Mouse (Mus musculus) CH12.LX (cell line): ENCODE measurements at regions not wholly inside any gene's neighbourhood (a gene's known extent, or its start where the extent isn't known, plus 50 kb on each side); places are given as distances from the start of the nearest gene placed in this dataset.

Experiments used
- CHD1 ChIP-seq: IDR thresholded peaks from 2 replicates; pipeline ENCODE4 v1.6.1; 2012; ENCODE audit warnings: low read depth, low read length, improper control_type of control experiment, inconsistent platforms
- CTCF ChIP-seq, 2 experiments: IDR thresholded peaks in 1 of 2; conservative IDR thresholded peaks in 1 of 2; 2 replicates each; pipeline ENCODE4 v1.5.1; 2011 to 2012; ENCODE audit warnings: low read depth in 2 of 2, low read length in 2 of 2, improper control_type of control experiment in 1 of 2, inconsistent platforms in 1 of 2, mild to moderate bottlenecking in 1 of 2, moderate library complexity in 1 of 2
- ETS1 ChIP-seq: conservative IDR thresholded peaks from 2 replicates; pipeline ENCODE4 v1.6.1; 2012; ENCODE audit warnings: low read depth, mild to moderate bottlenecking, inconsistent platforms, low read length, improper control_type of control experiment, moderate library complexity
- HCFC1 ChIP-seq: IDR thresholded peaks from 2 replicates; pipeline ENCODE4 v1.6.1; 2012; ENCODE audit warnings: low read depth, mild to moderate bottlenecking, inconsistent platforms, low read length, improper control_type of control experiment
- JUND ChIP-seq: conservative IDR thresholded peaks from 2 replicates; pipeline ENCODE4 v1.6.1; 2011; ENCODE audit warnings: low read depth, low read length, improper control_type of control experiment
- MAX ChIP-seq: IDR thresholded peaks from 2 replicates; pipeline ENCODE4 v1.6.1; 2011; ENCODE audit warnings: low read length, improper control_type of control experiment
- MAZ ChIP-seq: IDR thresholded peaks from 2 replicates; pipeline ENCODE4 v1.6.1; 2012; ENCODE audit warnings: low read depth, mild to moderate bottlenecking, inconsistent platforms, low read length, improper control_type of control experiment, moderate library complexity
- MEF2A ChIP-seq: IDR thresholded peaks from 2 replicates; pipeline ENCODE4 v1.6.1; 2014; ENCODE audit warnings: low read depth, mild to moderate bottlenecking, inconsistent platforms, low read length, improper control_type of control experiment, borderline replicate concordance
- POLR2A ChIP-seq: IDR thresholded peaks from 2 replicates; pipeline ENCODE4 v1.6.1; 2011; ENCODE audit warnings: low read depth, mild to moderate bottlenecking, improper control_type of control experiment, low read length
- RCOR1 ChIP-seq: conservative IDR thresholded peaks from 2 replicates; pipeline ENCODE4 v1.6.1; 2012; ENCODE audit warnings: low read depth, mild to moderate bottlenecking, inconsistent platforms, low read length, improper control_type of control experiment
- TBP ChIP-seq: conservative IDR thresholded peaks from 2 replicates; pipeline ENCODE4 v1.6.1; 2011; ENCODE audit warnings: low read depth, low read length, improper control_type of control experiment
- TCF12 ChIP-seq: IDR thresholded peaks from 2 replicates; pipeline ENCODE4 v1.6.1; 2014; ENCODE audit warnings: low read depth, mild to moderate bottlenecking, inconsistent platforms, low read length, improper control_type of control experiment
- UBTF ChIP-seq: IDR thresholded peaks from 2 replicates; pipeline ENCODE4 v1.6.1; 2012; ENCODE audit warnings: low read depth, mild to moderate bottlenecking, inconsistent platforms, low read length, improper control_type of control experiment, moderate library complexity

- TF ChIP-seq POLR2A: no peak
- peak; percentile 82 to 84 for TF ChIP-seq CTCF (conservative IDR thresholded peaks at IDR 0.05 in 1 of 2, IDR thresholded peaks at IDR 0.05 in 1 of 2; ENCODE audit: low read depth in 2 of 2, low read length in 2 of 2)
- no peak for TF ChIP-seq HCFC1
- TF ChIP-seq TCF12: no peak
- TF ChIP-seq TBP: no peak
- no peak for TF ChIP-seq CHD1
- TF ChIP-seq JUND: no peak
- TF ChIP-seq RCOR1: no peak
- no peak for TF ChIP-seq MAZ
- TF ChIP-seq UBTF: no peak
- no peak for TF ChIP-seq MEF2A
- no peak for TF ChIP-seq MAX
- no peak for TF ChIP-seq ETS1
Measured at GRCm38 (mm10) chr14:48367006-48367405, 78.9 kb upstream of the Tmem260 start.
